Mouse (Mus musculus) right cerebral cortex, postnatal 36 days (tissue): ENCODE measurements around the gene Smad6.
A peak's percentile ranks its signal among the peaks of the same experiment; 100 is the strongest.

Experiments used
- DNase-seq, 2 experiments: peaks; one replicate each; pipeline ENCODE4 v3.0.0; 2022; ENCODE audit warnings: low spot score in 2 of 2, mixed read lengths in 1 of 2

The Smad6 gene

GRCm38 (mm10) chr9:64021853-64022561 is at the start of gene Smad6:
Smad6 (minus strand) TSS chr9:64022059.
- peak; percentile 49 to 55 for DNase-seq

- DNase-seq, result no peak
Observed at GRCm38 (mm10) chr9:64070674-64071073, 48.8 kb upstream of the Smad6 start.

- DNase-seq, result no peak
Observed at GRCm38 (mm10) chr9:64069131-64069530, 47.3 kb upstream of the Smad6 start.

GRCm38 (mm10) chr9:64068571-64068970 is 46.7 kb upstream of the Smad6 start:
- no peak for DNase-seq

DNA sequence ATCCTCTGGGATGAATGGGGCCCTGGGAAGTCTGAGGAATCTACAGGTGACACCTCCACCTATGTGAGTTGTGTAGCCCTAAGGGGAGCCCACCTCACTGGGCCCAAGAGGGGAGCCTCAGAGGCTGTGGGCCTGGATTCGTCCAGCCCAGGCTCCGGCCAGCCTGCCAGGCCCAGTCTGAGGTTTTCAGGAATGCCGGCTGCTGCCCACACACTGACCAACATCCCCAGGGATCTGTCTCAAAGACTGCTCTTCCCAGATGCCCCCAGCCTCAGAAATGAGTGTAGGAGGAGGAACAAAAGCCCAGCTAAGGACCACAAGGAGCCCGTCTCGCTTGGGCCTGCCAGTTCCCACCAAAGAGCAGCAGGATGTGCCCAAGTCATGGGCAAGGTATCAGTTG is 45.9 kb upstream of the Smad6 start:
- DNase-seq, result no peak

GRCm38 (mm10) chr9:64060033-64060539 is 38.2 kb upstream of the Smad6 start:
- no peak for DNase-seq

DNA sequence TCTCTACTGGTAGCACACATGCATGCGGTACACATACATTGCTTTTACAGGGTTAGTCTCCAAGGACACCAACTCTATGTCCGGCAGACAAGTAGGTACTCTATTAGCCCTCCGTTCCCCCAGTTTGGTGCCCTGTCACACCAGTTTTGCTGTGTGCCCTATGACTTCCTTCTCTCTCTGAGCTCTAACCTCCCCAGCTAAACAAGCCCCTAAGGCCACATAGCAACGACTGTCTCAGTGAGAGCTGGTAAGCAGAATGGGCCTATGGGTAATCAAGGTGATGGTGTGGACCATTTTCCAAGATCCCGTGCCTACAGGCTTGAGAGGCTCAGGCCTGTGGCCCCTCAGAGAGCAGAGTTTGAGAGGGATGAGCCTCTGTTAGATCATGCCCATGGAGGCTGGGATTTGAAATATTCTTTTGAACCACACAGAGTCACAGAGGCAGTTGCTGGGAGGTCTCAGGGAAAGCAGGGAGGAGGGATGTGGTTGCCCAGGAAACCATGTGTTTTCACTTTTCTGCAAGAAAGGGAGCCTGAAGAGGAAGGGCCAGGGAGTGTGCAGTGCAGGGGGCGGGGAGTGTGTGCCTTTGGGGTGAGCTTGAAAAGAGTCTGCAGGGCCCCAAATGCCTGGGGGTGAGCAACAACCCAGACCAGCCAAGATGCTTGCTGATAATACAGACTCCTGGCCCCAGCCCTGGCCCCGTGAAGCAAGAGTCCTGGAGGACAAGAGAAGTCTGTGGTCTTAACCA is 36.2 kb upstream of the Smad6 start:
- DNase-seq, result no peak

DNA sequence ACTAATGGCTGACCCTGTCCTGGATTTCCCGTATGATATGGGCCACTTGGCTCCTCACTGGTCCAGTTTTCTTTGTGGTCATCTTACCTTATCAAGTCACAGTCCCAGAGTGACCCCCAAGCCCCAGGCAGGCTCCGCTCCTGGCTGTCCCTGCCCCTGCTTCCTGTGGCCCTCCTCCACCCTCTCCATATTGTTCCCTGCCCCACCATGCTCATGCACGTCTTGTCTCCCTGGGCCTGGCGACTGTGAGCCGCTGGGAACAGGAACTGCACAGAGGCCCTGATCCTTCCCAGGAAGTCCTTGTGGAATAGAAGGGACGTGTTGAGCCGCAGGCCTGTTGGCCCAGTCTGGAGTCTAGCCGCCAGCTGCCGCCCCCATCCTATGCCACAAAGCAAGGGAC is 33.3 kb upstream of the Smad6 start:
- no peak for DNase-seq

DNA sequence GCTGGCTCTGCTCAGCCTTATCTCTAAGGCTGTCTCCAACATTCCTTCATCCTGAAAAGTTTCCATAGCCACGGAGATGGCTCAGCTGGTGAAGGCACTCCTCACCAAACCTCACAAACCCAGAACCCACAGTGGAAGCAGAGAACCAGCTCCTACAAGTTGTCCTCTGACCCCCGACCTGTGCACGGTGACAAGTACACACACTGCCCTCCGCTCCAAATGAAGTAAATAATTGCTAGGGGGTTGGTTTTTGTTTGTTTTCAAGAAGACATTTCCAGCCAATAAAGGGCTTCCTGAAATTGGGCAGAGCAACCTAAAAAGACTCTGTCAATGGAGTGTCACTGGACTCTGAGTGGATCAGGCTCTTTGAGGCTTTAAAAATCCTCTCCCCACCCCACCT is 31.9 kb upstream of the Smad6 start:
- DNase-seq, result no peak

DNA sequence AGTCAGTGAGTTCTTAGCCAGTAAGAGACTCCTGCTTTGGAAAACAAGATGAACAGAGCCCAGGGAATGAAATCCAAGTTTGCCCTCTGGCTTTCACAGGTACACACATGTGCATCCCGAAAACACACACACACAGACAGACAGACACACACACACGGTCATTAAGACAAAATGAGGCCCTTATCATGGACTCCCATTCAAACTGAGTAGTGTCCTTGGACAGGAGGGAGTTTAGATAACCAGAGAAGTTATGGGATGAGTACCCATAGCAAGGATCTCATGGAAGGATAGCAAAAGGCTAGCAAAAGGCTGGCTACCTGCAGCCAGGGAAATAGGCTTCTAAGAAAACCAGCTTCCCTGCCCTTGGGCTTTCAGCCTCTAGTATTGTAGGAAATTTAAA is 29.4 kb upstream of the Smad6 start:
- no peak for DNase-seq

DNA sequence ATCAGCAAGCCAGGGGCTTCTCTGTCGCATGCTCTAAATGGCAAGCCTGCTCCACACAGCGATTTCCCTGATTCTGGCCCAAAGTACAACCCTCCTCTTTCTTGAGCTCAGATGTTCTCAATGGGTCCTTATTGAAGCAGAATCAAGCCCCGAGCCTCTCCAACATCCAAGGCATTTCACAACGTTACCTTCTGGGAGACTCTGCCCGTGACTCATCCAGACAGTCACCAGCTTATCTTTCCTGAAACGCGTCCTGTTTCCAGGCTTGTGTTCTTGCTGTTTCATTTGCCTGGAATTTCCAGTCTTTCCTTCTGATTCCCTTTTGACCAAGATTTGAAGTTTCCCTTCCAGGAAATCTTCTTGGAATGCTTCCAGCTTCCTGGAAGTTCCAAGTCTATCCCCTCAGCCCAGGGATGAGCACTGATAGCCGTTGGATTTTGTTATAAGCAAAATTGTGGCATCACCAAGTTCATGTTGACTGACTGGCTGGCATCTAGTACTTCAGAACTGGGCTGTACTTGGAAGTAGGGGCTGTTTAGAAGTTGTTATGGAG is 28.7 kb upstream of the Smad6 start:
- no peak for DNase-seq

DNA sequence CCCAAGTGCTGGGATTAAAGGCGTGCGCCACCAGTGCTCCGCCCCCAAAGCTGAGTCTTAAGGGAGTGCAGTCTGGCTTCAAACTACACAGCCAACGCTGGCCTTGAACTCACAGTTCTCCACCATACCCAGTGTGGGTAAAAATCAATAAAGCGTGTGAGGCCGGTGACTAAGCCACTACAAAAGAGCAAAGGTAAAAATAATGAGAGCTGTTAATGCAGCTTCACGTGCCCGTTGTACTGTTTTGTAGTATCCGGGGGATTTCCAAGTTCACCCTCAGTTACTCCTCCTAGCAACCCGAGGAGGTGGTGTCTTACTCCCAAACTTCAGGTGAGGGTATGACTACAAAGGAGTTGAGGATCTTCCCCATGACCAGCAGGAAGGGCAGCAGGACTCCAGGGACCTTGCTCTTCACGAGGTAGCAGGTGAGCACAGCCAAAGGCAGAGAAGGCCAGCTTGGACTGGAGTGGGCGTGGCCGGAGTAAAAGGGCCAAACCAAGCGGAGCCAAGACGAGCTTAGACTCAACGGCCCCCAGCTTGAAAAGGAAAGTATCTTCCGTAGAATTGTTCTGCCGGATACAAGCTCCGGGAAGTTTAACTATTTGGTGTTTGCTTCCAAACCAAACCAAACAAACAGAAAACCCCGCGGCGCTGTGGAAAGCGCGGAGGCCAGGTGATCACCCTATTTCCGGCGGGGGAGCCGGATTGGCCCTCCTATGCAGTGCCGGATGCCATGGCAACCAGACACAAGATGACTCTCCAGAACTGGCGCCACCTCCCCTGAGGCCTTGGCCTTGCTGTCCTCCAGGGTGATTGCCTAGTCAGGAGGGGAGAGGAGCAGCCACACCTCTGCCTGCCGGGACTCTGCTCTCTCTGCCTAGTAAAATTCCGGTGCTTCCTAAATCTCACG is 27.9 kb upstream of the Smad6 start:
- DNase-seq, result peak; percentile 14 to 21

DNA sequence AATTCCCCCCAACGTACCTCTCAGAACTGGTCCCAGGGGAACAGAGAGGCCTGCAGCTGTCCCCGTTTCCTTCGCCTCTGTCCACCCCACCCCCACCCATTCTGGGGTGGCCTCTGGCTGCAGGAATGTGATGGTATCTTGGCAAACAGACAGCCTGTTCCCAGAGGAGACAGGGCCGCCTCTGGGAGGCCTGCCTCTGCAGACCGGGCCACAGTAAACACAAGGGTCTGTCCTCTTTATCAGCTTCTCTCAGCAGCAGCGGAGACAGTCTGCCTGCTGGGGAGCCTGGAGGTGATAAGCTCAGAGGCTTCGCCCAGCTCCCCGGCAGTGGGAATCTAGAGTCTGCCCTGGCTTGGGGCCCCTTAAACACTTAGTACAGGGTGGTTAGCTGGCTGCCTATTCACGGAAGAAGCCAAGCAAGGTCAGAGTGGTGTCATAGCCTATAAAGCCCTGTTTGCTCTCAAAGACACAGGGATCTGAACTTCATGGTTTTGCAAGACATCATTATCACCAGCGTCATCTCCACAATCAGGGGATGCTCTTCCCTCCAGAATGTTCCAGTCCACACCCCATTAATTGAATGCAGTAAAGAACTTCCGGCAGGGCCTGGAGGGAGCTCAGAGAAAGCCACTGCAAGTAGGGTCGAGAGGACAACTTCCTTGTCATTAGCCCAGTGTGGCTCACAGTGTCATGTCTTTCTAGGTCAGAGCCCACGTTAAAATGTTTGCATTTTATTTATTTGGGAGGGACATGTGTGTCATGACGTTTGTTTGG is 23.4 kb upstream of the Smad6 start:
- no peak for DNase-seq

DNA sequence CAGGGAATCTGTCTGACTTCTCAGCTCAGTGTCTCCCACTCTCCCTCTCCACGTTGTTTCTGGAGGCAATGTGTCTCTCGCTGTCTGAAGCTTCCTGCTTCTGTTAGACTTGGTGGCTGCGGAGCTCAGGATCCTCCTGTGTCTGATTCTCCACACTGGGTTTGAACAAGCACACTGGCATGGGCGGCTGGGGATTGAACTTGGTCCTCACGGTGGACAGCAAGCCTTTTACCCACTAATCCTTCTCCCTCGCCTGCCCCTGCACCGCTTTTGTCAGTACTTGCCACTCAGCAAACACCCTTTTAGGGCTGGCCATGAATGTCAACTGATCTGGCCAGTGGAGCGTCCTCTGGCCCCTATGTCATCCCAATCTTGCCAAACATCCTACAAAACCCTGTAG is 22.5 kb upstream of the Smad6 start:
- DNase-seq, result no peak

DNA sequence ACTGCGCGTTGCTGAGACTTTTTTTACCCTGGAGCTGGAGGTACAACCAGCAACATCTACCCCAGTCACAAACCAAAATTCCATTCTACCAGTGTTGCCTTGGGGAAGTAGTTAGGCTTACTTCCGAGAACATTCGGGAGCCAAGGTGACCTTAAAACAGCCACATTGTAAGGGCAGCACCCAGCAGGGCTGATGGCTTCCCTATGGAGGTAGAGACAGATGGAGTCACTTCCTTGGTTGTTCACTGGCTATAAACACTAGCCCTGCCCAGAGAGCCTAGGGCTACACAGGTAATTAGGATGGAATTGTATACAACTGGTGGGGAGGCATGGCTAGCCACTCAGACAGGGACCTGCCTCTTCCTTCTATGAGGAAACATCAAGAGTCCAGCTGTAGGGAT is 21.1 kb upstream of the Smad6 start:
- DNase-seq, result no peak

- DNase-seq, result no peak
Observed at GRCm38 (mm10) chr9:64042216-64042615, 20.4 kb upstream of the Smad6 start.

- no peak for DNase-seq
Observed at GRCm38 (mm10) chr9:64029908-64030631, 8.2 kb upstream of the Smad6 start.

DNA sequence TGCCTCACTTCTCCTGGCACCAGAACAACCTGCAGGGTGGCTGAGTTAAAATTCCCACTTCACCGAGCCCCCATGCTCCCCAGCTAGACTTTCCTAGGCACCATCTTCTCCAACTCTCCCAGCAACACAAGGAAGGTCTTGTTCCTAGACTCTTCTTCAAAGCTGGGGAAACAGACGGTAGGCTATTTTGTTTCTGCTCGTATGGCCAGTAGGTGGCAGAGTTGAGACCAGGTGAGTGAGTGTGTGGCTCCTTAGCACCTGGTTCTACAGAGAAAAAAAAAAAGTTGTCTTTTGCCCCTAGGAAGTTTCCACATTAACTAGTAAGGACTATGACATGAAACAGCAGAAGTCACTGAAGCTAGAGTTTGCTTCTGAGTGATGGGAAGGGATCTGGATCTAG is 3.7 kb upstream of the Smad6 start:
- no peak for DNase-seq

GRCm38 (mm10) chr9:64024976-64025375 is 3.1 kb upstream of the Smad6 start:
- no peak for DNase-seq
